Mouse (Mus musculus) heart, embryonic 13.5 days (tissue): ENCODE results near the gene Hcrtr2. TPM values are rescaled to one million over a fixed set of nuclear protein-coding genes. Genes with fewer than 3 reads are reported as not detected.
A peak's percentile ranks its signal among the peaks of the same experiment; 100 is the strongest.

Experiments
- ATAC-seq: fragments of 200-750 bp; cut with Nextera tagmentation; 2 replicates; pipeline ENCODE4 v1.8.0; 2017; ENCODE audit warnings: moderate TSS enrichment; ENCODE audit not compliant: insufficient number of reproducible peaks, low FRiP score, low TSS enrichment; ENCODE audit errors: extremely low read depth
- H3K27ac ChIP-seq: fragments of 300-500 bp; sonication (generic); replicated peaks from 2 replicates; pipeline ENCODE4 v1.5.1; 2015; ENCODE audit warnings: moderate library complexity, mild to moderate bottlenecking, inconsistent platforms
- H3K27me3 ChIP-seq: fragments of 300-500 bp; sonication (generic); replicated peaks from 2 replicates; pipeline ENCODE4 v1.6.1; 2015; ENCODE audit warnings: mild to moderate bottlenecking, inconsistent platforms
- H3K36me3 ChIP-seq: fragments of 300-500 bp; sonication (generic); 2 replicates; pipeline ENCODE4 v1.6.1; 2015; ENCODE audit warnings: mild to moderate bottlenecking, inconsistent platforms
- H3K4me1 ChIP-seq: fragments of 300-500 bp; sonication (generic); 2 replicates; pipeline ENCODE4 v1.6.1; 2015; ENCODE audit warnings: inconsistent platforms
- H3K4me2 ChIP-seq: fragments of 300-500 bp; sonication (generic); 2 replicates; pipeline ENCODE4 v1.6.1; 2015; ENCODE audit warnings: inconsistent platforms, mild to moderate bottlenecking, moderate library complexity
- H3K4me3 ChIP-seq: fragments of 300-500 bp; sonication (generic); 2 replicates; pipeline ENCODE4 v1.5.1; 2015; ENCODE audit warnings: moderate library complexity, mild to moderate bottlenecking, inconsistent platforms
- H3K9ac ChIP-seq: fragments of 300-500 bp; sonication (generic); 2 replicates; pipeline ENCODE4 v1.6.1; 2015; ENCODE audit warnings: inconsistent platforms, mild to moderate bottlenecking, moderate library complexity
- H3K9me3 ChIP-seq: fragments of 300-500 bp; sonication (generic); 2 replicates; pipeline ENCODE4 v1.6.1; 2016; ENCODE audit warnings: inconsistent platforms
- WGBS: fragments of 180-500 bp; shearing (Covaris S2); methylation state at CpG from one replicate; pipeline ENCODE4 v1.1.7; 2015; ENCODE audit warnings: mixed read lengths; 5-methylcytosine and 5-hydroxymethylcytosine counted together
- polyA plus RNA-seq: library from polyadenylated mRNA; unstranded; fragments of >200 nt; fragmentation: Nextera tagmentation; extraction: Ambion mirVana; gene quantifications from 2 replicates; pipeline ENCODE4 v1.2.1, GENCODE M21; 2015

Hcrtr2 gene
- 0.20 and 0.49 TPM in 2 replicates for polyA plus RNA-seq

- Histone ChIP-seq H3K4me1 (peaks cover 11% of the 10 kb centered on the region), H3K9me3 (no peaks in the 10 kb centered on the region), H3K4me3 (peak within 1 kb of the TSS; percentile 53), H3K4me2 (peak within 1 kb of the TSS; percentile 80), H3K36me3 (no peaks in the 10 kb centered on the region), H3K27me3 (peaks cover 34% of the 10 kb centered on the region), H3K9ac (peak within 1 kb of the TSS; percentile 48), H3K27ac (no peak within 1 kb of the TSS)
- ATAC-seq: no peak
- 67% methylated on average over 6 of the region's 6 CpGs for WGBS
Measured at GRCm38 (mm10) chr9:76323756-76324155, at the start of gene Hcrtr2. TSS of gene Hcrtr2 (minus strand) at chr9:76323856.

GRCm38 (mm10) chr9:76364874-76365273, 41.2 kb upstream of the Hcrtr2 start:
- H3K9me3 ChIP-seq: no peaks in the 10 kb centered on the region
- no peak overlapping the region for H3K9ac ChIP-seq
- 75% methylated on average over 6 of the region's 6 CpGs for WGBS
- no peaks in the 10 kb centered on the region for H3K4me1 ChIP-seq
- H3K27ac ChIP-seq: no peak overlapping the region
- H3K36me3 ChIP-seq: no peaks in the 10 kb centered on the region
- H3K4me3 ChIP-seq: no peak overlapping the region
- H3K4me2 ChIP-seq: no peak overlapping the region
- H3K27me3 ChIP-seq: no peaks in the 10 kb centered on the region
- ATAC-seq: no peak

GRCm38 (mm10) chr9:76360374-76360773, 36.7 kb upstream of the Hcrtr2 start:
- H3K9me3 ChIP-seq: no peaks in the 10 kb centered on the region
- no peaks in the 10 kb centered on the region for H3K36me3 ChIP-seq
- no peak for ATAC-seq
- H3K4me2 ChIP-seq: no peak overlapping the region
- no peak overlapping the region for H3K27ac ChIP-seq
- no peaks in the 10 kb centered on the region for H3K4me1 ChIP-seq
- H3K9ac ChIP-seq: no peak overlapping the region
- H3K27me3 ChIP-seq: no peaks in the 10 kb centered on the region
- H3K4me3 ChIP-seq: no peak overlapping the region

GRCm38 (mm10) chr9:76352346-76352745, 28.7 kb upstream of the Hcrtr2 start:
- Histone ChIP-seq H3K27ac (no peak overlapping the region), H3K4me2 (no peak overlapping the region), H3K9me3 (no peaks in the 10 kb centered on the region), H3K4me3 (no peak overlapping the region), H3K27me3 (no peaks in the 10 kb centered on the region), H3K9ac (no peak overlapping the region), H3K36me3 (no peaks in the 10 kb centered on the region), H3K4me1 (no peaks in the 10 kb centered on the region)
- no peak for ATAC-seq
- 55% methylated on average over 3 of the region's 3 CpGs for WGBS

- no peaks in the 10 kb centered on the region for H3K4me1 ChIP-seq
- no peaks in the 10 kb centered on the region for H3K9me3 ChIP-seq
- H3K27ac ChIP-seq: no peak overlapping the region
- H3K4me3 ChIP-seq: no peak overlapping the region
- no peaks in the 10 kb centered on the region for H3K27me3 ChIP-seq
- ATAC-seq: no peak
- H3K36me3 ChIP-seq: no peaks in the 10 kb centered on the region
- H3K4me2 ChIP-seq: no peak overlapping the region
- no peak overlapping the region for H3K9ac ChIP-seq
- WGBS: 76% methylated on average over 1 of the region's 1 CpGs
Measured at GRCm38 (mm10) chr9:76347298-76347697, 23.6 kb upstream of the Hcrtr2 start.

GRCm38 (mm10) chr9:76331081-76331480, 7.4 kb upstream of the Hcrtr2 start:
- no peak for ATAC-seq
- Histone ChIP-seq H3K27me3 (no peaks in the 10 kb centered on the region), H3K4me2 (no peak overlapping the region), H3K4me3 (no peak overlapping the region), H3K4me1 (no peaks in the 10 kb centered on the region), H3K27ac (no peak overlapping the region), H3K36me3 (no peaks in the 10 kb centered on the region), H3K9ac (no peak overlapping the region), H3K9me3 (no peaks in the 10 kb centered on the region)
- WGBS: 60% methylated on average over 1 of the region's 1 CpGs

- Histone ChIP-seq H3K4me3 (peak overlapping the region; percentile 53), H3K27me3 (peaks cover 34% of the 10 kb centered on the region), H3K9me3 (no peaks in the 10 kb centered on the region), H3K27ac (no peak overlapping the region), H3K4me1 (peaks cover 11% of the 10 kb centered on the region), H3K9ac (peak overlapping the region; percentile 48), H3K36me3 (no peaks in the 10 kb centered on the region), H3K4me2 (peak overlapping the region; percentile 80)
- ATAC-seq: no peak
- WGBS: under 1% methylated on average over 29 of the region's 29 CpGs
Measured at GRCm38 (mm10) chr9:76323186-76323701, 412 bp downstream of the Hcrtr2 start.

- 8% methylated on average over 24 of the region's 24 CpGs for WGBS
- no peak for ATAC-seq
- H3K4me3 ChIP-seq: peak overlapping the region; percentile 53
- no peak overlapping the region for H3K27ac ChIP-seq
- peak overlapping the region; percentile 80 for H3K4me2 ChIP-seq
- peaks cover 11% of the 10 kb centered on the region for H3K4me1 ChIP-seq
- H3K9ac ChIP-seq: peak overlapping the region; percentile 48
- no peaks in the 10 kb centered on the region for H3K36me3 ChIP-seq
- H3K27me3 ChIP-seq: peaks cover 34% of the 10 kb centered on the region
- no peaks in the 10 kb centered on the region for H3K9me3 ChIP-seq
Measured at GRCm38 (mm10) chr9:76322122-76323052, 1.3 kb downstream of the Hcrtr2 start.

GRCm38 (mm10) chr9:76321589-76321988, 2.1 kb downstream of the Hcrtr2 start:
- peaks cover 11% of the 10 kb centered on the region for H3K4me1 ChIP-seq
- WGBS: 52% methylated on average over 4 of the region's 4 CpGs
- no peaks in the 10 kb centered on the region for H3K9me3 ChIP-seq
- H3K4me3 ChIP-seq: no peak overlapping the region
- peak overlapping the region; percentile 80 for H3K4me2 ChIP-seq
- no peak overlapping the region for H3K27ac ChIP-seq
- peaks cover 34% of the 10 kb centered on the region for H3K27me3 ChIP-seq
- no peak for ATAC-seq
- H3K9ac ChIP-seq: no peak overlapping the region
- no peaks in the 10 kb centered on the region for H3K36me3 ChIP-seq

- H3K9me3 ChIP-seq: no peaks in the 10 kb centered on the region
- H3K36me3 ChIP-seq: no peaks in the 10 kb centered on the region
- no peak overlapping the region for H3K4me3 ChIP-seq
- H3K4me2 ChIP-seq: no peak overlapping the region
- 68% methylated on average over 1 of the region's 1 CpGs for WGBS
- H3K27ac ChIP-seq: no peak overlapping the region
- peaks cover 34% of the 10 kb centered on the region for H3K27me3 ChIP-seq
- peaks cover 11% of the 10 kb centered on the region for H3K4me1 ChIP-seq
- ATAC-seq: no peak
- no peak overlapping the region for H3K9ac ChIP-seq
Measured at GRCm38 (mm10) chr9:76320755-76321154, 2.9 kb downstream of the Hcrtr2 start.

GRCm38 (mm10) chr9:76318302-76318701, 5.4 kb downstream of the Hcrtr2 start:
- ATAC-seq: no peak
- no peaks in the 10 kb centered on the region for H3K9me3 ChIP-seq
- no peaks in the 10 kb centered on the region for H3K36me3 ChIP-seq
- H3K27me3 ChIP-seq: peaks cover 20% of the 10 kb centered on the region
- no peak overlapping the region for H3K27ac ChIP-seq
- WGBS: 41% methylated on average over 4 of the region's 4 CpGs
- no peak overlapping the region for H3K4me3 ChIP-seq
- H3K9ac ChIP-seq: no peak overlapping the region
- H3K4me1 ChIP-seq: peaks cover 11% of the 10 kb centered on the region
- no peak overlapping the region for H3K4me2 ChIP-seq

GRCm38 (mm10) chr9:76315096-76315495, 8.6 kb downstream of the Hcrtr2 start:
- Histone ChIP-seq H3K9ac (no peak overlapping the region), H3K27ac (no peak overlapping the region), H3K27me3 (no peaks in the 10 kb centered on the region), H3K36me3 (no peaks in the 10 kb centered on the region), H3K4me2 (no peak overlapping the region), H3K4me3 (no peak overlapping the region), H3K4me1 (no peaks in the 10 kb centered on the region), H3K9me3 (no peaks in the 10 kb centered on the region)
- ATAC-seq: no peak
